In genomic region chr11:79963212-79963974, GRCm38 (mm10) we compare ENCODE assay signal across 8 mouse cellular contexts. TPM values are rescaled to one million over a fixed set of nuclear protein-coding genes. Genes with fewer than 3 reads are reported as not detected.
DNase-seq lines count a peak whose midpoint lies in the region; ATAC-seq lines count a peak whose summit lies in the region.

No protein-coding gene starts in this region.

- no peaks in the 10 kb centered on the region for H3K9me3 ChIP-seq in heart, embryonic 14.5 days (ENCODE audit: control insufficient read depth, low read length)
- H3K9me3 ChIP-seq in hindbrain, embryonic 14.5 days (ENCODE audit: control insufficient read depth, low read length), result no peaks in the 10 kb centered on the region
- H3K9me3 ChIP-seq in midbrain, embryonic 14.5 days (ENCODE audit: control insufficient read depth, low read length), result no peaks in the 10 kb centered on the region

- peaks cover 2 to 7% of the 10 kb centered on the region in 2 experiments; a peak in 3 of 4 replicates for H3K4me1 ChIP-seq in heart, embryonic 14.5 days (ENCODE audit: control insufficient read depth in 2 of 2, insufficient read depth in 2 of 2, low read length in 2 of 2)
- H3K4me1 ChIP-seq in hindbrain, embryonic 14.5 days (replicated peaks; ENCODE audit: control insufficient read depth, insufficient read depth, low read length), result peaks cover 8% of the 10 kb centered on the region; the same call in 1 of the 2 replicates
- peaks cover 8% of the 10 kb centered on the region for H3K4me1 ChIP-seq in midbrain, embryonic 14.5 days (ENCODE audit: control insufficient read depth, insufficient read depth, low read length)

- peak overlapping the region in 1 of 2 experiments; percentile 79; a peak in 1 of 4 replicates for H3K4me3 ChIP-seq in heart, embryonic 14.5 days (ENCODE audit: control insufficient read depth in 1 of 2, insufficient read depth in 1 of 2, low read depth in 1 of 2, low read length in 2 of 2)
- peak overlapping the region; percentile 71; the same call in 1 of the 2 replicates for H3K4me3 ChIP-seq in hindbrain, embryonic 14.5 days (replicated peaks; ENCODE audit: low read length)
- H3K4me3 ChIP-seq in midbrain, embryonic 14.5 days (replicated peaks; ENCODE audit: low read depth, low read length), result no peak overlapping the region

- no peak overlapping the region for H3K9ac ChIP-seq in heart, embryonic 14.5 days (ENCODE audit: low read length)
- H3K9ac ChIP-seq in hindbrain, embryonic 14.5 days, result no peak overlapping the region
- no peak overlapping the region for H3K9ac ChIP-seq in midbrain, embryonic 14.5 days (replicated peaks; ENCODE audit: low read length)

- 61% methylated on average over 8 of the region's 8 CpGs for WGBS in heart, embryonic 14.5 days
- 65% methylated on average over 8 of the region's 8 CpGs for WGBS in hindbrain, embryonic 14.5 days
- WGBS in midbrain, embryonic 14.5 days, result 78% methylated on average over 8 of the region's 8 CpGs

- no peak for DNase-seq in heart, adult 11 months
- DNase-seq in MEL-GATA-1-ER (ENCODE audit: extremely low read depth, low read depth), result peak; percentile 53
- DNase-seq in hindbrain, embryonic 14.5 days (ENCODE audit: low spot score), result no peak
- peak; percentile 6 for DNase-seq in midbrain, embryonic 14.5 days
- no peak for DNase-seq in right cerebral cortex, postnatal 14 days
- DNase-seq in thymus, postnatal 10 days (ENCODE audit: low spot score in 2 of 2), result no peak
- no peak for DNase-seq in right cerebral cortex, adult 2 months (ENCODE audit: low spot score in 2 of 2)

- no peaks in the 10 kb centered on the region for H3K27me3 ChIP-seq in heart, embryonic 14.5 days (ENCODE audit: control insufficient read depth, insufficient read depth, low read length)
- 0 out of 2 replicates have a peak, but pooled peaks cover 3% of the 10 kb centered on the region for H3K27me3 ChIP-seq in hindbrain, embryonic 14.5 days (ENCODE audit: control insufficient read depth, insufficient read depth, low read length)
- H3K27me3 ChIP-seq in midbrain, embryonic 14.5 days (ENCODE audit: control insufficient read depth, insufficient read depth, low read length), result no peaks in the 10 kb centered on the region

- no peak overlapping the region for H3K27ac ChIP-seq in heart, embryonic 14.5 days (replicated peaks in 1 of 2; ENCODE audit: control insufficient read depth in 1 of 2, insufficient read depth in 1 of 2, low read depth in 2 of 2, low read length in 2 of 2)
- H3K27ac ChIP-seq in hindbrain, embryonic 14.5 days, result no peak overlapping the region
- H3K27ac ChIP-seq in midbrain, embryonic 14.5 days (replicated peaks; ENCODE audit: low read depth, low read length), result no peak overlapping the region

- peaks cover 19% of the 10 kb centered on the region for H3K36me3 ChIP-seq in heart, embryonic 14.5 days (ENCODE audit: control insufficient read depth, insufficient read depth, low read length)
- peaks cover 19% of the 10 kb centered on the region for H3K36me3 ChIP-seq in hindbrain, embryonic 14.5 days (replicated peaks; ENCODE audit: control insufficient read depth, insufficient read depth)
- H3K36me3 ChIP-seq in midbrain, embryonic 14.5 days (ENCODE audit: control insufficient read depth, insufficient read depth, low read length), result peaks cover 11% of the 10 kb centered on the region

- peak overlapping the region; percentile 79 for H3K4me2 ChIP-seq in heart, embryonic 14.5 days (ENCODE audit: low read length)
- H3K4me2 ChIP-seq in hindbrain, embryonic 14.5 days (replicated peaks), result peak overlapping the region; percentile 74
- H3K4me2 ChIP-seq in midbrain, embryonic 14.5 days (ENCODE audit: low read length), result peak overlapping the region; percentile 90

- ATAC-seq in heart, embryonic 14.5 days (ENCODE audit: insufficient number of reproducible peaks, insufficient read depth, low FRiP score, low read depth), result no peak
- ATAC-seq in hindbrain, embryonic 14.5 days (ENCODE audit: low FRiP score), result no peak
- ATAC-seq in midbrain, embryonic 14.5 days (ENCODE audit: low FRiP score, low TSS enrichment), result no peak

RNA-seq across cellular contexts. Expression of gene Utp6, which starts 1.2 kb away (rescaled TPM):
- 32.7 and 33.2 TPM in 2 replicates for polyA plus RNA-seq in heart, embryonic 14.5 days (2014; fragmentation: Nextera tagmentation; extraction: Ambion mirVana)
- 45.2 and 50.1 TPM in 2 replicates for polyA plus RNA-seq in hindbrain, embryonic 14.5 days (2014; fragmentation: Nextera tagmentation; extraction: Ambion mirVana)
- 32.9 and 51.9 TPM in 2 replicates for polyA plus RNA-seq in midbrain, embryonic 14.5 days (2014; fragmentation: Nextera tagmentation; extraction: Ambion mirVana)

RNA-seq across cellular contexts. Expression of gene Suz12, which starts 29.5 kb away (rescaled TPM):
- polyA plus RNA-seq in heart, embryonic 14.5 days (2014; fragmentation: Nextera tagmentation; extraction: Ambion mirVana), result 20.8 TPM in 2 replicates
- polyA plus RNA-seq in hindbrain, embryonic 14.5 days (2014; fragmentation: Nextera tagmentation; extraction: Ambion mirVana), result 15.3 and 17.2 TPM in 2 replicates
- polyA plus RNA-seq in midbrain, embryonic 14.5 days (2014; fragmentation: Nextera tagmentation; extraction: Ambion mirVana), result 18.1 and 21.4 TPM in 2 replicates

Comparison
In these comparisons a context has a peak if more than half of its experiments do, and no peak if none do; other contexts are left out.
1. DNase-seq: peak in MEL-GATA-1-ER (single experiment) and midbrain, embryonic 14.5 days (single experiment); none in heart, adult 11 months (single experiment), hindbrain, embryonic 14.5 days (single experiment), right cerebral cortex, postnatal 14 days (single experiment), thymus, postnatal 10 days (0 of 2) and right cerebral cortex, adult 2 months (0 of 2).
2. Peak in every context shown above with its lines, with median percentiles within 50 percentile points of each other: H3K4me2 ChIP-seq.